Mouse (Mus musculus) monocyte, adult 2 months (primary cell): ENCODE measurements around the gene Spsb3.

ENCODE experiments used
- DNase-seq, 2 experiments: peaks; one replicate each; pipeline ENCODE4 v3.0.0; 2022; ENCODE audit warnings: low spot score in 2 of 2, low read depth in 1 of 2

Gene Spsb3

GRCm38 (mm10) chr17:24895571-24896240, 9.3 kb downstream of the Spsb3 start:
- DNase-seq, result no peak

- DNase-seq, result no peak
Observed at GRCm38 (mm10) chr17:24896241-24896992, 10.0 kb downstream of the Spsb3 start, which contains the start of gene Nme3. Nme3 (plus strand) TSS chr17:24896500.

GRCm38 (mm10) chr17:24896993-24897269, 10.5 kb downstream of the Spsb3 start:
- no peak for DNase-seq

- no peak for DNase-seq
Observed at GRCm38 (mm10) chr17:24897600-24897999, 11.2 kb downstream of the Spsb3 start.

GRCm38 (mm10) chr17:24898041-24898854, 11.8 kb downstream of the Spsb3 start:
- DNase-seq, result no peak

- DNase-seq, result no peak
Observed at GRCm38 (mm10) chr17:24899153-24899552, 12.7 kb downstream of the Spsb3 start.

- no peak for DNase-seq
Observed at GRCm38 (mm10) chr17:24900014-24900413, 13.6 kb downstream of the Spsb3 start.

- no peak for DNase-seq
Observed at GRCm38 (mm10) chr17:24902124-24902523, 15.7 kb downstream of the Spsb3 start.

GRCm38 (mm10) chr17:24902671-24903474, 16.4 kb downstream of the Spsb3 start:
- no peak for DNase-seq

GRCm38 (mm10) chr17:24903767-24904166, 17.3 kb downstream of the Spsb3 start:
- DNase-seq, result no peak

- no peak for DNase-seq
Observed at GRCm38 (mm10) chr17:24907591-24907990, 21.1 kb downstream of the Spsb3 start.

- no peak for DNase-seq
Observed at GRCm38 (mm10) chr17:24913984-24914383, 27.5 kb downstream of the Spsb3 start.

GRCm38 (mm10) chr17:24923246-24923645, 36.8 kb downstream of the Spsb3 start:
- DNase-seq, result no peak

- DNase-seq, result no peak
Observed at GRCm38 (mm10) chr17:24929506-24929905, 43.1 kb downstream of the Spsb3 start.

GRCm38 (mm10) chr17:24932431-24932830, 46.0 kb downstream of the Spsb3 start:
- DNase-seq, result no peak

- DNase-seq, result no peak
Observed at GRCm38 (mm10) chr17:24933163-24933562, 46.7 kb downstream of the Spsb3 start.

GRCm38 (mm10) chr17:24934926-24935325, 48.5 kb downstream of the Spsb3 start:
- no peak for DNase-seq

- no peak for DNase-seq
Observed at GRCm38 (mm10) chr17:24935666-24936065, 49.2 kb downstream of the Spsb3 start.

- DNase-seq, result peak; percentile 84 to 92
Observed at GRCm38 (mm10) chr17:24936259-24937237, 50.1 kb downstream of the Spsb3 start, which contains the start of gene Mapk8ip3. Mapk8ip3 (minus strand) TSS chr17:24936977.

GRCm38 (mm10) chr17:24937266-24937665, 50.8 kb downstream of the Spsb3 start:
- no peak for DNase-seq
